Mouse (Mus musculus): ENCODE measurements around the gene 2200002J24Rik. TPM values are rescaled to one million over a fixed set of nuclear protein-coding genes. Genes with fewer than 3 reads are reported as not detected.

The 2200002J24Rik gene
- polyA plus RNA-seq (2017; shearing (Covaris generic)) = not detected

GRCm38 (mm10) chr7:30698589-30698988 is at the start of gene 2200002J24Rik:
TSS of gene 2200002J24Rik (plus strand) at chr7:30698926.

GRCm38 (mm10) chr7:30649591-30650540 is 48.9 kb upstream of the 2200002J24Rik start, which contains the start of gene Rbm42:
TSS of gene Rbm42 (minus strand) at chr7:30650317.

GRCm38 (mm10) chr7:30664529-30665200 is 34.1 kb upstream of the 2200002J24Rik start, which contains the start of gene Haus5:
TSS of gene Haus5 (minus strand) at chr7:30664994.

GRCm38 (mm10) chr7:30671480-30671879 is 27.2 kb upstream of the 2200002J24Rik start, which contains the start of gene Pmis2:
TSS of gene Pmis2 (minus strand) at chr7:30671605.

GRCm38 (mm10) chr7:30711942-30712341 is 13.2 kb downstream of the 2200002J24Rik start, which contains the start of gene Atp4a:
TSS of gene Atp4a (plus strand) at chr7:30712209.

GRCm38 (mm10) chr7:30729396-30730063 is 30.8 kb downstream of the 2200002J24Rik start, which contains the start of gene Tmem147:
TSS of gene Tmem147 (minus strand) at chr7:30729540.

GRCm38 (mm10) chr7:30743617-30744016 is 44.9 kb downstream of the 2200002J24Rik start, which contains the start of gene Gapdhs:
TSS of gene Gapdhs (minus strand) at chr7:30743681.

Other genes with a start within 250 kb of the 2200002J24Rik start
- gene Kirrel2, start 241.2 kb upstream of the 2200002J24Rik start, polyA plus RNA-seq (2017; shearing (Covaris generic)) = not detected
- gene Nphs1, start 240.6 kb upstream of the 2200002J24Rik start, polyA plus RNA-seq (2017; shearing (Covaris generic)) = 0.22 TPM
- gene Prodh2, start 205.3 kb upstream of the 2200002J24Rik start, polyA plus RNA-seq (2017; shearing (Covaris generic)) = not detected
- gene Arhgap33, start 163.9 kb upstream of the 2200002J24Rik start, polyA plus RNA-seq (2017; shearing (Covaris generic)) = 1.1 TPM
- 5.0 TPM for gene Hspb6, start 146.7 kb upstream of the 2200002J24Rik start, polyA plus RNA-seq (2017; shearing (Covaris generic))
- gene Proser3, start 146.6 kb upstream of the 2200002J24Rik start, polyA plus RNA-seq (2017; shearing (Covaris generic)) = 2.2 TPM
- gene Lin37, start 139.1 kb upstream of the 2200002J24Rik start, polyA plus RNA-seq (2017; shearing (Covaris generic)) = 49.3 TPM
- gene U2af1l4, start 135.6 kb upstream of the 2200002J24Rik start, polyA plus RNA-seq (2017; shearing (Covaris generic)) = 90.7 TPM
- gene Gm49396, start 135.6 kb upstream of the 2200002J24Rik start, polyA plus RNA-seq (2017; shearing (Covaris generic)) = 54.0 TPM
- gene Psenen, start 135.3 kb upstream of the 2200002J24Rik start, polyA plus RNA-seq (2017; shearing (Covaris generic)) = 150 TPM
- 67.5 TPM for gene Igflr1, start 133.5 kb upstream of the 2200002J24Rik start, polyA plus RNA-seq (2017; shearing (Covaris generic))
- 11.1 TPM for gene Kmt2b, start 110.2 kb upstream of the 2200002J24Rik start, polyA plus RNA-seq (2017; shearing (Covaris generic))
- gene Zbtb32, start 100.0 kb upstream of the 2200002J24Rik start, polyA plus RNA-seq (2017; shearing (Covaris generic)) = 16.9 TPM
- gene Upk1a, start 86.1 kb upstream of the 2200002J24Rik start, polyA plus RNA-seq (2017; shearing (Covaris generic)) = 0.62 TPM
- 445 TPM for gene Cox6b1, start 72.8 kb upstream of the 2200002J24Rik start, polyA plus RNA-seq (2017; shearing (Covaris generic))
- not detected for gene Etv2, start 63.1 kb upstream of the 2200002J24Rik start, polyA plus RNA-seq (2017; shearing (Covaris generic))
- 238 TPM for gene Rbm42, start 48.6 kb upstream of the 2200002J24Rik start, polyA plus RNA-seq (2017; shearing (Covaris generic))
- gene Haus5, start 33.9 kb upstream of the 2200002J24Rik start, polyA plus RNA-seq (2017; shearing (Covaris generic)) = 47.1 TPM
- gene Pmis2, start 27.3 kb upstream of the 2200002J24Rik start, polyA plus RNA-seq (2017; shearing (Covaris generic)) = not detected
- gene Atp4a, start 13.3 kb downstream of the 2200002J24Rik start, polyA plus RNA-seq (2017; shearing (Covaris generic)) = not detected
- 66.4 TPM for gene Tmem147, start 30.6 kb downstream of the 2200002J24Rik start, polyA plus RNA-seq (2017; shearing (Covaris generic))
- gene Gapdhs, start 44.8 kb downstream of the 2200002J24Rik start, polyA plus RNA-seq (2017; shearing (Covaris generic)) = 1.1 TPM
- gene Sbsn, start 52.5 kb downstream of the 2200002J24Rik start, polyA plus RNA-seq (2017; shearing (Covaris generic)) = 1.2 TPM
- not detected for gene Dmkn, start 64.8 kb downstream of the 2200002J24Rik start, polyA plus RNA-seq (2017; shearing (Covaris generic))
- gene Krtdap, start 89.0 kb downstream of the 2200002J24Rik start, polyA plus RNA-seq (2017; shearing (Covaris generic)) = not detected
- gene Ffar2, start 124.8 kb downstream of the 2200002J24Rik start, polyA plus RNA-seq (2017; shearing (Covaris generic)) = 0.27 TPM
- not detected for gene Ffar3, start 157.3 kb downstream of the 2200002J24Rik start, polyA plus RNA-seq (2017; shearing (Covaris generic))
- not detected for gene Ffar1, start 162.6 kb downstream of the 2200002J24Rik start, polyA plus RNA-seq (2017; shearing (Covaris generic))
- 26.8 TPM for gene Cd22, start 181.4 kb downstream of the 2200002J24Rik start, polyA plus RNA-seq (2017; shearing (Covaris generic))
- 0.26 TPM for gene Mag, start 215.9 kb downstream of the 2200002J24Rik start, polyA plus RNA-seq (2017; shearing (Covaris generic))
- not detected for gene Hamp2, start 225.8 kb downstream of the 2200002J24Rik start, polyA plus RNA-seq (2017; shearing (Covaris generic))
- not detected for gene Hamp, start 245.1 kb downstream of the 2200002J24Rik start, polyA plus RNA-seq (2017; shearing (Covaris generic))

All from effector memory CD4-positive, alpha-beta T cell, adult 7 months (primary cell).